Mouse (Mus musculus): ENCODE measurements around the gene Lrrfip1.

- TF ChIP-seq CTCF (IDR thresholded peaks at IDR 0.05; ENCODE audit: low read depth) (no peak), EP300 (IDR thresholded peaks at IDR 0.05; ENCODE audit: low read depth) (no peak)
These were observed 168.3 kb downstream of the Lrrfip1 start for GRCm38 (mm10) chr1:91166798-91167197.
